Mouse (Mus musculus) heart, embryonic 11.5 days (tissue): ENCODE results near the gene Gna11. TPM values are rescaled to one million over a fixed set of nuclear protein-coding genes. Genes with fewer than 3 reads are reported as not detected.

Source experiments
- ATAC-seq: fragments of 200-750 bp; cut with Nextera tagmentation; replicated peaks from 2 replicates; pipeline ENCODE4 v1.8.0; 2017; ENCODE audit warnings: moderate library complexity; ENCODE audit not compliant: insufficient number of reproducible peaks, low FRiP score, low TSS enrichment
- H3K27ac ChIP-seq: fragments of 300-500 bp; sonication (generic); 2 replicates; pipeline ENCODE4 v1.5.1; 2014; ENCODE audit warnings: mild to moderate bottlenecking, low read depth, low read length
- H3K27me3 ChIP-seq: fragments of 300-500 bp; sonication (generic); 2 replicates; pipeline ENCODE4 v1.6.1; 2014; ENCODE audit warnings: mild to moderate bottlenecking, low read length, mixed read lengths; ENCODE audit not compliant: control insufficient read depth, insufficient read depth
- H3K36me3 ChIP-seq: fragments of 300-500 bp; sonication (generic); 2 replicates; pipeline ENCODE4 v1.6.1; 2014; ENCODE audit warnings: mild to moderate bottlenecking, low read length, moderate library complexity, mixed read lengths; ENCODE audit not compliant: control insufficient read depth, insufficient read depth
- H3K4me1 ChIP-seq: fragments of 300-500 bp; sonication (generic); 2 replicates; pipeline ENCODE4 v1.6.1; 2014; ENCODE audit warnings: low read length; ENCODE audit not compliant: control insufficient read depth, insufficient read depth
- H3K4me2 ChIP-seq: fragments of 300-500 bp; sonication (generic); 2 replicates; pipeline ENCODE4 v1.6.1; 2014; ENCODE audit warnings: mild to moderate bottlenecking, moderate library complexity
- H3K4me3 ChIP-seq: fragments of 300-500 bp; sonication (generic); 2 replicates; pipeline ENCODE4 v1.5.1; 2014; ENCODE audit warnings: low read depth, low read length
- H3K9ac ChIP-seq: fragments of 300-500 bp; sonication (generic); 2 replicates; pipeline ENCODE4 v1.6.1; 2014; ENCODE audit warnings: mild to moderate bottlenecking, low read depth, low read length, moderate library complexity
- H3K9me3 ChIP-seq: fragments of 300-500 bp; sonication (generic); replicated peaks from 2 replicates; pipeline ENCODE4 v1.6.1; 2016; ENCODE audit warnings: low read length; ENCODE audit not compliant: control insufficient read depth
- WGBS: fragments of 180-500 bp; shearing (Covaris S2); extraction: QIAGEN DNeasy Blood & Tissue Kit; methylation state at CpG from one replicate; pipeline ENCODE4 v1.1.7; 2014; ENCODE audit not compliant: insufficient replicate concordance; 5-methylcytosine and 5-hydroxymethylcytosine counted together
- microRNA-seq: library from miRNA; unstranded; fragments of <30 nt; microRNA quantifications from one replicate; pipeline ENCODE4, GENCODE M21; 2016; ENCODE audit warnings: borderline number of aligned reads
- polyA plus RNA-seq: library from polyadenylated mRNA; unstranded; fragments of >200 nt; fragmentation: Nextera tagmentation; extraction: Ambion mirVana; gene quantifications from 2 replicates; pipeline ENCODE4 v1.2.1, GENCODE M21; 2014

Gene Gna11
- polyA plus RNA-seq, 1 experiment from 2014 or later = 55.5 TPM

DNA sequence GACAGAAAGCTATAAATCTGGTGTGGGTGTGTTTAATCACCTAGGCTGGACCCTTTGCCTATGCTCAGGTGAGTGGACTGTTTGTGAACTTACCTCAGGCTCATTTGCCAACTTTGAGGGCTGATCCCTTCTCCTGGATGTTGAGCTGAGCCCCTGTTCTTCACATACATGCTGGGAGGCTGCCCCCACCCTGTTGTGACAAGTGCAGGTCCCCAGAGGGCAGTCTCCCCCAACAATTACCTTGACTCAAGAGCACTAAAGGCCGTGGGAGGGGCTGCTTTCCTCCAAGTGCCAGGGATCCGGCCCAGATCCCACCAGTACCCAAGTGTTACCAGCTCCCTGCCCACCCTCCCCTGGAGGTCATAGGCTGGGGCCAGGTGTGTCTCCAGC lies 59.9 kb downstream of the Gna11 start:
- peaks cover 27% of the 10 kb centered on the region for H3K27me3 ChIP-seq
- WGBS = 23% methylated on average over 2 of the region's 2 CpGs
- H3K9me3 ChIP-seq = no peaks in the 10 kb centered on the region
- peaks cover 27% of the 10 kb centered on the region for H3K36me3 ChIP-seq
- no peak for ATAC-seq
- no peak overlapping the region for H3K9ac ChIP-seq
- H3K27ac ChIP-seq = no peak overlapping the region
- no peak overlapping the region for H3K4me2 ChIP-seq
- H3K4me3 ChIP-seq = no peak overlapping the region
- H3K4me1 ChIP-seq = peaks cover 6% of the 10 kb centered on the region; the same call in 1 of the 2 replicates

DNA sequence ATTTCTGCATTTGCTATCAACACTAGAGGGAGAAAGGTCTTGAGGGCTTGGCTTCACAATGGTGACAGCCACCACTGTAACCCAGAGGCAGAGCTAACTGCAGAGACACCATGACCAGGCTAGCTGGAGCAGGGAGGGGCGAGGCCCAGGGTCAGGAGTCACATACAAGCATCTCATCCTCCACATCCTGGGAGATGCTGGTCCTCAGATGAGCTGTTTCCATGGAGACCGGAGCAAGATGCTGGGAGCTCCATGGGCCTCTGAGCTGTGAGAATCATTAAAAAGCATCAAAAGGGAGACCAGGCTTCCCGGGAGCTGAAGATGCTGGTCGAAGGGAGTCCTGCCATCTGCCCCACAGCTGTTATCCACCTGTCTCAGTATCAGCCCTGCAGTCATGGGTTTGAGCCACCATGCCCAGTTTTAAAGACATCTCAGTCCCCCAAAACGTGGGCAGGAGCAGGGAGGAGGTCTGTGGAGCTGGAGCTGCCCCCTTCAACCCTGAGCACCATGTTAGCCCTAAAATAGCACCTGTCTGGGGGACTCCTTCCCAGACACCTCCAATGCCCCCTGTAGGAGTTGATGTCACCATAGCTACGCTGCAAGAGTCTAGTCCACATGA lies 60.4 kb downstream of the Gna11 start:
- Histone ChIP-seq H3K9me3 (no peaks in the 10 kb centered on the region), H3K4me3 (no peak overlapping the region), H3K27ac (no peak overlapping the region), H3K36me3 (peaks cover 23% of the 10 kb centered on the region), H3K9ac (no peak overlapping the region), H3K27me3 (peaks cover 27% of the 10 kb centered on the region), H3K4me2 (no peak overlapping the region), H3K4me1 (peaks cover 6% of the 10 kb centered on the region; the same call in 1 of the 2 replicates)
- no peak for ATAC-seq
- WGBS = 67% methylated on average over 6 of the region's 6 CpGs

DNA sequence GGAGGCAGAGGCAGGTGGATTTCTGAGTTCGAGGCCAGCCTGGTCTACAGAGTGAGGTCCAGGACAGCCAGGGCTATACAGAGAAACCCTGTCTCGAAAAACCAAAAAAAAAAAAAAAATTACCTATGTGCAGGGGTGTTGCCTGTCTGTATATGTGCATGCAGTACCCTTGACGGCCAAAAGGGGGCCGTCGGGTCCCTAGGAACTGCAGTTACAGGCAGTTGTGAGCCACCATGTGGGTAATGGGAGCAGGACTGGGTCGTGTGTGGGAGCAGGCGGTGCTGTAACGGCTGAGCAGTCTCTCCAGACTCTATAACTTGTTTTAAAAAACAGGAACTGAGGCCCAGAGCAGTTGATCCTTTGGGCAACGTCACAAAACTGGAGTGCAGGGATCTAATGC lies 61.0 kb downstream of the Gna11 start:
- Histone ChIP-seq H3K4me2 (no peak overlapping the region), H3K4me3 (no peak overlapping the region), H3K36me3 (peaks cover 20% of the 10 kb centered on the region), H3K9me3 (no peaks in the 10 kb centered on the region), H3K27me3 (peaks cover 27% of the 10 kb centered on the region), H3K9ac (no peak overlapping the region), H3K27ac (no peak overlapping the region), H3K4me1 (peaks cover 6% of the 10 kb centered on the region; the same call in 1 of the 2 replicates)
- 16% methylated on average over 9 of the region's 9 CpGs for WGBS
- ATAC-seq = no peak

DNA sequence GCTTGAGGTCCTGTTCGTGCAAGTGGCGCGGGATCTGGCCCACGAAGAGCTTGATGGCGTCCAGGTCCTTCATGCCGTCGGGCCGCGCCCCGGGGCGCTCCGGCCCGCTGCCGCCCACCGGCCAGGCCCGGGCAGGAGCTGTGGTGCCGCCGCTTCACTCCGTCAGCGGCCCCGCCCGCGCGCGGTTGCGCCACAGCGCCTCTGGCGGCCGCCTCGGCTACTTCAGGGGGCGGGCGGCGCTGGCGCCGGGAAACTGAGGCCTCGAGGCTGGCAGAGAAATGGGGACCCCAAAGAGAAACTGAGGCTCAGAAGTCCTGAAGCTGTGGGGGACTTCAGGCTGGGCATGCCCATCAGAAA lies 62.5 kb downstream of the Gna11 start, which contains the start of gene Celf5:
TSS of gene Celf5 (minus strand) at position 177 of the 357 bp plus-strand sequence.
- H3K4me1 ChIP-seq = peaks cover 6% of the 10 kb centered on the region; the same call in 1 of the 2 replicates
- no peaks in the 10 kb centered on the region for H3K9me3 ChIP-seq
- no peak within 1 kb of the TSS for H3K27ac ChIP-seq
- WGBS = under 1% methylated on average over 32 of the region's 36 CpGs
- peak within 1 kb of the TSS; percentile 85 for H3K4me2 ChIP-seq
- H3K27me3 ChIP-seq = peaks cover 34% of the 10 kb centered on the region
- 0 out of 2 replicates have a peak, but pooled peaks have one; percentile 17 for ATAC-seq
- 0 out of 2 replicates have a peak within 1 kb of the TSS, but pooled peaks have one; percentile 29 for H3K9ac ChIP-seq
- peaks cover 10% of the 10 kb centered on the region; the same call in 1 of the 2 replicates for H3K36me3 ChIP-seq
- H3K4me3 ChIP-seq = peak within 1 kb of the TSS; percentile 44

DNA sequence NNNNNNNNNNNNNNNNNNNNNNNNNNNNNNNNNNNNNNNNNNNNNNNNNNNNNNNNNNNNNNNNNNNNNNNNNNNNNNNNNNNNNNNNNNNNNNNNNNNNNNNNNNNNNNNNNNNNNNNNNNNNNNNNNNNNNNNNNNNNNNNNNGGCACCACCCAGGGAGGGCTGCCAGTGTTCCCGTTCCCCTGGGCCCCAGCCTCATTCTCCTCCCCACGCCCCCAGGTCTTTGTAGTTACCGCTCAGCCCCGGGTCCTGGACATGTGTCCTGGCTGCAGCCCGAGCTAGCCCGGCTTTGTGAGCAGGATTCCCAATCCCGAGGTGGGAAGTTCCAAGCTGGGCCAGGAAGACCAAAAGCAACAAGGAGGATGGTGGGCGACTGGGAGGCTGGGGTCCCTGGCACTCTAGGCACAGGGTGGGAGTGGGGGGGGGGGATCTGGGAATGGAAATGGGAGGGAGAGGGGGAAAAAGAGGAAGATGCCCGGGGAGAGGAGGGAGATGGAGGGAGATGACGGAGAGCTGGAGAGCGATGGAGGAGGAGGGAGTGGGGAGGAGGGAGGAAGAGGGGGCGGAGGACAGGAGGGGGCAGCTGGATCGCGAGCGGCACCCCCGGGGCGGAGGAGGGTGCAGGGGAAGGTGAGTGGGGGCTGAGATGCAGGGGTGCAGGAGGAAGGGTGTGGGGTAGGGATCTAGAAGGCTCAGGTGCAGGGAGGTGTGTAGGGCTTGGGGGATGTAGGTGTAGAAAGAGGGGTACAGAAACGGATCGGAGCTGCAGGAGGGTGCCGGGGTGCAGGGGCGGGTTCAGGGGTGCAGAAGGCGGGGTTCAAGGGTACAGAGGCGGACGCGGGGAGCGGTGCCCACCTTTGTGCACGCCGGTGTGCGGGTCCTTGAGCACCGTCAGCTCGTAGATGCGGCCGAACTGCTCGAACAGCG lies 63.1 kb downstream of the Gna11 start:
- Histone ChIP-seq H3K9me3 (no peaks in the 10 kb centered on the region), H3K4me2 (peak overlapping the region; percentile 85), H3K36me3 (peaks cover 5% of the 10 kb centered on the region; the same call in 1 of the 2 replicates), H3K4me3 (peak overlapping the region; percentile 44), H3K27me3 (peaks cover 41% of the 10 kb centered on the region), H3K4me1 (peaks cover 6% of the 10 kb centered on the region; the same call in 1 of the 2 replicates), H3K27ac (no peak overlapping the region), H3K9ac (0 out of 2 replicates have a peak overlapping the region, but pooled peaks have one; percentile 29)
- WGBS = 5% methylated on average over 35 of the region's 35 CpGs
- ATAC-seq = 0 out of 2 replicates have a peak, but pooled peaks have one; percentile 14

Small RNA genes lying within 50 kb of the gene (microRNA-seq; reads per million reads assigned to microRNA genes)
- gene Gm25595 = not detected

Other genes starting within 250 kb of the Gna11 start
- 20.2 and 25.0 TPM in 2 replicates for gene Cactin, start 224.1 kb downstream of the Gna11 start, polyA plus RNA-seq
- 10.9 and 11.2 TPM in 2 replicates for gene Tbxa2r, start 216.5 kb downstream of the Gna11 start, polyA plus RNA-seq
- not detected in 2 replicates for gene Gipc3, start 201.9 kb downstream of the Gna11 start, polyA plus RNA-seq
- 102 and 107 TPM in 2 replicates for gene Hmg20b, start 194.7 kb downstream of the Gna11 start, polyA plus RNA-seq
- 4.6 and 4.7 TPM in 2 replicates for gene Mfsd12, start 187.7 kb downstream of the Gna11 start, polyA plus RNA-seq
- 0.23 and 0.67 TPM in 2 replicates for gene 4930404N11Rik, start 179.4 kb downstream of the Gna11 start, polyA plus RNA-seq
- gene Fzr1, start 166.7 kb downstream of the Gna11 start, polyA plus RNA-seq = 66.1 and 70.0 TPM in 2 replicates
- 47.5 and 61.4 TPM in 2 replicates for gene Dohh, start 160.8 kb downstream of the Gna11 start, polyA plus RNA-seq
- 1.4 and 2.9 TPM in 2 replicates for gene Gm48551, start 160.7 kb downstream of the Gna11 start, polyA plus RNA-seq
- 0.55 and 1.2 TPM in 2 replicates for gene Gm48552, start 156.2 kb downstream of the Gna11 start, polyA plus RNA-seq
- 4.2 and 5.8 TPM in 2 replicates for gene Smim24, start 152.1 kb downstream of the Gna11 start, polyA plus RNA-seq
- 28.1 and 29.8 TPM in 2 replicates for gene Nfic, start 89.6 kb downstream of the Gna11 start, polyA plus RNA-seq
- gene Celf5, start 62.5 kb downstream of the Gna11 start, polyA plus RNA-seq = 0.19 and 0.31 TPM in 2 replicates
- gene Ncln, start 48.8 kb downstream of the Gna11 start, polyA plus RNA-seq = 40.9 and 49.0 TPM in 2 replicates
- 0.56 and 0.79 TPM in 2 replicates for gene S1pr4, start 45.1 kb downstream of the Gna11 start, polyA plus RNA-seq
- gene Gna15, start 21.0 kb downstream of the Gna11 start, polyA plus RNA-seq = 2.5 and 3.4 TPM in 2 replicates
- 330 and 481 TPM in 2 replicates for gene Aes, start 14.3 kb upstream of the Gna11 start, polyA plus RNA-seq
- gene Tle2, start 29.4 kb upstream of the Gna11 start, polyA plus RNA-seq = 17.8 and 18.3 TPM in 2 replicates
- gene Tle6, start 55.9 kb upstream of the Gna11 start, polyA plus RNA-seq = 25.6 and 27.3 TPM in 2 replicates
- gene BC025920, start 61.1 kb upstream of the Gna11 start, polyA plus RNA-seq = 0.25 and 0.63 TPM in 2 replicates
- gene Sirt6, start 82.6 kb upstream of the Gna11 start, polyA plus RNA-seq = 21.5 and 27.3 TPM in 2 replicates
- 7.2 and 8.1 TPM in 2 replicates for gene Ankrd24, start 83.3 kb upstream of the Gna11 start, polyA plus RNA-seq
- gene Gm10778, start 103.9 kb upstream of the Gna11 start, polyA plus RNA-seq = 2.9 and 3.3 TPM in 2 replicates
- gene Zfp433, start 159.6 kb upstream of the Gna11 start, polyA plus RNA-seq = 8.0 and 13.2 TPM in 2 replicates
- 6.8 and 7.0 TPM in 2 replicates for gene Gm3055, start 226.0 kb upstream of the Gna11 start, polyA plus RNA-seq